Mouse (Mus musculus) right cerebral cortex, adult 18-20 months (tissue): ENCODE measurements at regions not wholly inside any gene's neighbourhood (a gene's known extent, or its start where the extent isn't known, plus 50 kb on each side); places are given as distances from the start of the nearest gene placed in this dataset.
"Not testable (repeated sequence)": the region's sequence is repeated elsewhere in the genome, so short reads cannot be mapped to it uniquely, and the experiment has no call there.

Experiments
- DNase-seq: peaks from one replicate; pipeline ENCODE4 v3.0.0; 2022; ENCODE audit warnings: mixed read lengths

GRCm38 (mm10) chr15:96817626-96818025, 118.1 kb upstream of the Slc38a2 start:
- DNase-seq, result no peak

- no peak for DNase-seq
Measured at GRCm38 (mm10) chr15:96816997-96817570, 117.6 kb upstream of the Slc38a2 start.

- no peak for DNase-seq
Measured at GRCm38 (mm10) chr15:96813472-96813871, 113.9 kb upstream of the Slc38a2 start.

DNA sequence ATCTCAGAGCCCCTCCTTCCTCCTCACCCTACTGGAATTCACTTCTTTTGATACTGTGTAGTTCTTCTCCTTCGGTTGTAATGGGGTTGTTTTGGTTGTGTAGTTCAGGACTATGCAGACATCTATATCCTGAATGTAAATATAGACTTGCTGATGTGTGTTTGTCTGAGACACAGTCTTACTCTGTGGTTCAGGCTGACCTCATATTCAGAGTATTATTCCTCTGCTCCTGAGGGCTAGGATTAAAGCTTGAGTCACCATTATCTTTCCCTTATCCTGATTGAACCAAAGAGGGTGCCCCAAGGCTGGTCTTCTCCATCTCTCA, 103.2 kb upstream of the Slc38a2 start:
- no peak for DNase-seq

DNA sequence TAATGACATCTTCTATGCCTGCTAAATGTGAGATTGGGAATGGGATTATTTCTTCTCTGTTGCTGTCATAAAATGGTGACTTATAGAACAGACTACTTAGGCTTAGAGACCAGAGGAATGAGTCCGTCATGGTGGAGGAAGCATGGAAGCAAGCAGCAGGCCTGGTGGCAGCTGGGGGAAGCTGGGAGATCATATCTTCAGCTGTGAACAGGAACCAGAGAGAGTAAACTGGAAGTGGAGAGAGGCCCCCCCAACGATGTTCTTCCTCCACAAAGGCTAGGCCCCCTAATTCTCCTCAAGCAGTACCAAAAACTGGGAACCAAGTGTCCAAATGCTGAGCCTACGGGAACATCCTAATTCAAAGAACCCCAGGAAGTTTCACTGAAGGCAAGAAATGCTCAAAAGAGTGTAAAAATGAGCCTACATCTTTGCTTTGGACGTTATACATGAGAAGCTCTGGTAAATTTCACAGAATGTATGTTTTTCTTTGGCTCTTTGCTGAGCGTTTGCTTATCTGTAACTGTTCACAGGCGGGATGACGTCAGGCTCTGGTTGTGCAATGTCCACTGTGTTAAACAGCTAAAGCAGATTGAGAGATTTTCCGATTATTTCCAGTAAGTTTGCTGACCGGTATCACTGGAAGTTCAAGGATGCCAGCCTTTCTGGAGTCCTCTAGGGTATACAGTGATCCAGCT, 102.7 kb upstream of the Slc38a2 start:
- DNase-seq, result no peak

- no peak for DNase-seq
Measured at GRCm38 (mm10) chr15:96799228-96799627, 99.7 kb upstream of the Slc38a2 start.

- no peak for DNase-seq
Measured at GRCm38 (mm10) chr15:96797615-96798270, 98.2 kb upstream of the Slc38a2 start.

DNA sequence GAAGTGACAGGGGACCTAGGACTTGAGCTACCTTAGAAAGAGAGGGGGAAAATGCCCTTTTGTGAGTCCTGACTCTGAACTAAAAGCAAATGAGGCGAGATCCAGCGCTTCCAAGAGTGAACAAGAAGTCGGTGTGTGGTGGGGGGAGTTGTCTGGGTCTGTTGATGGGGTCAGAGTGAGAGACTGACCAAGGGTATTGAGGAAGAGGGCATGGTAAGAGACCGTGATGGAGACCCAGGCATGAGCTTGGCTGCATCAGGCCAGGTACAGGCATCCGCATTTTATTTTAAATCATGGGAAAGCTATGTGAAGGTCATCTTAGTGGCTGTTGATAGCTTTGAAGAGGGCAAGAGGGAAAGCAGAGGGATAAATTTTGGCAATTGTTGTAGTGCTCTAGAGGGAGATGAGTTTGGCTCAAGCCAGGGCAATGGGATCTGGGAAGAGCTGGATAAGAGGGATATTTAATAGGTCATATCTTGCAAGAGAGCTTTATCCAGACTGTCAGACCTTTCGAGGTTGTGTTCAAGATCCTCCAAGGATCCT, 94.7 kb upstream of the Slc38a2 start:
- no peak for DNase-seq

DNA sequence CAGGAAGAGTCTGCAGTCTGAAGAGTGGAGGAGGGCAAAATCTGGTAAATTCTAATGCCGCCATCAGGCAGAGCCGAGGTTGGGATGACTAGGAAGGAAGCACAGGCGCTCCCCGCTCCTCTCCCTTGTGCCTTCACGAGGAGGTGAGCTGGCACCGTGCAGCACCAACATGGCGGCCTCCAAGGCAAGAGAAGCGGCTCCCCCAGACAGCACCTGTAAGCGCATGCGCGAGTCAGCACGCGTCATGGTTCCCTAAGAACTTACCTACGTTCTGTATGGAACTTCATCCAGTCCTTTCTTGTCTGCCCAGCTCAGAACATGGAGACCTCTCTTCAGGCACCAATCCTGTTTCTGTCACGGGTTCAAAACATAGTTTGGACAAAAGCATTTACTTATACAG, 93.7 kb upstream of the Slc38a2 start:
- DNase-seq, result no peak

- no peak for DNase-seq
Measured at GRCm38 (mm10) chr15:96791306-96791705, 91.8 kb upstream of the Slc38a2 start.

GRCm38 (mm10) chr15:96787921-96788320, 88.4 kb upstream of the Slc38a2 start:
- DNase-seq, result not testable (repeated sequence)

- DNase-seq, result peak; percentile 9
Measured at GRCm38 (mm10) chr15:96784578-96784977, 85.0 kb upstream of the Slc38a2 start.

DNA sequence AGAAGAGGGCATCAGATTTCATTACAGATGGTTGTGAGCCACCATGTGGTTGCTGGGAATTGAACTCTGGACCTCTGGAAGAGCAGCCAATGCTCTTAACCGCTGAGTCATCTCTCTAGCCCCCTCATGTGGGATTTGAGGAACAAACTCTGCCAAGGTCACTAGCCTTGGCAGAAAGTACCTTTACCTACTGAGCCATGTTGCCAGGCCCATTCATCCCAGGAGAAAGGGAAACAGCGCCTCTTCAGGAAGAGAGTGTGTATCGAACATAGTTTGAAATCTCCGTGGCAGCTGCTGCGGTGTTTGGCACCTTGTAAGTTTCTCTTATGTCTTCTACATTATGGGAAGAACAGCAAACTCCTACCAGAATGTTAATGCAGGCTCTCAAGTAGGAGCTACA, 82.0 kb upstream of the Slc38a2 start:
- no peak for DNase-seq

- no peak for DNase-seq
Measured at GRCm38 (mm10) chr15:96780606-96781005, 81.1 kb upstream of the Slc38a2 start.

DNA sequence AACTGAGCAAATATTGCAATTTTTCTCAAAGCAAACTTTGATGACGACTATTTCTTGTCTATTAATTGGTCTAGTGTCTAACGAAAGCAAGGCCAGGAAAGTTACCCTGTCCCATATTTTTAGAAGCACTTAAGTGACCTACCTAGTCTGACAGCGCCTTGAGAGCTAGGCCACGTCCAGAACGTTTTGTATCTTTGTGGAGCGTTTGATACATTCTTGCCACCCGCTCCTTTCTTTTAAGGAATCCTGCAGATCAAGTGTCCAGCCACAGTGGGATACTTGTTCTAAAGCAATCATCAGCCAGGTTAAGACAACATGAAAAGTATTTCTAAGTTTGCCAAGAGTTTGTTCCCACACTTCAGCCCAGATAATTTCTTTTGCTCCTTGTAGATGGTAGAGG, 79.8 kb upstream of the Slc38a2 start:
- DNase-seq, result no peak

DNA sequence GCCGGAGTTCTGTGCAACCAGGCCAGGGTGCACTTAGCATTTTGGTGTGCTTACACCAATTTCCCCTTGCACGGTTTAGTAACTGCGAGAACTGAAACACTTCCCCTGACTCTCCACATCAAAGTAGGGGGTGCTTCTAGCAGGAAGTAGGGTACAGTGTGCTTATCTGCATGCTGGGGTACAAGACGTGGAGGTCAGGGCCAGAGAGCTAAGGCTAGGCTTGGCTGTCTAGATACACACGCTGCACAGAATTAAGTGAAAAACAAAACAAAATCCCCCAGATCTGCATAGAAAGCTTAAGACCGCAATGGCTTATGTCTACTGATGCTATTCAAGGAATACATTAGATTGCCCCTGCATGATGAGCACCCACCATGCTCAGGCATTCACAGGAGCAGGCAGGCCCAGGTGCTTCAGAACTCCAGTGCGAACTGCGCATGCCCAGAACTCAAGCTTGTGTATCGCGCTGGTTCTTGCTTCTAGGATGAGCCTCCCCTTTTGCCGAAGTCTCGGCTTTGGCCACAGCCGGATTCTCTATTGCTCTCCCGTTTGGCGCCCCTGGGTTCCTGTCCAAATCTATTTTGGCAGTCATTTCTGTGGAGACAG, 78.9 kb upstream of the Slc38a2 start:
- DNase-seq, result no peak

- no peak for DNase-seq
Measured at GRCm38 (mm10) chr15:96776476-96777075, 77.0 kb upstream of the Slc38a2 start.

DNA sequence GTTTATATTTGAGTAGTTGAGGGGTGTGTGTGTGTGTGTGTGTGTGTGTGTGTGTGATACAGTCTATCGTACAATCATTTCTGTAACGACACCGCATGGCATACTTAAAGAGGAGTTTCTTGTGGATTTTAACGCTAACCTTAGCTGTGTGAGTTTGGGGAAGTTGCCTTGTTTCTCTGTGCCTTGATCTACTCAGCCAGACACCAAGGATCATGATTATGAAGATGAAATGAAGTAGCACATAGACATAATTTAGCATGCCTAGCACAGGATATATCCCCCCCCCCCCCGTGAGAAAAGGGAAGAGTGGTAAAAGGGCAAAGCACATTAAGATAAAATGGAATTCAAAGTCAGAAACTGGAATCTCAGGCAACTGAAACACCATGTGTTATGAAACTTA, 75.6 kb upstream of the Slc38a2 start:
- no peak for DNase-seq

DNA sequence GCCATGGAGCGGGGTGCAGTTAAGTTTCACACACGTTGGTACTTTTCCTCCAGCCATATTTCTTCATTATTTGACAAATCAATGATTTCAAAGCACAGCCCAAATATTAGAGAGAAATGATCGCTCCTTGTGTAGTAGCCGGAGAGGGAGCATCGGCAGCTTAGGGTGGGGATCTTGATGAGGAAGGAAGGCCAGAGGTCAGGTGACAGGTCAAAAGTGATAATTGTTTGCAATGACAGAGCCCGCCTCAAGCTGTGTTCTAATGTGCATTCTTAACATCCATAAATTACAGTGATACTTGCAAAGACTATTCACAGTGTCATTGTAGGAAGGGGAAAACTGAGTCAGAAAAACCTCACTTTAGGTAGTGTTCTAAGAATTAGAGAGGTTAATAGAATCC, 75.1 kb upstream of the Slc38a2 start:
- no peak for DNase-seq

DNA sequence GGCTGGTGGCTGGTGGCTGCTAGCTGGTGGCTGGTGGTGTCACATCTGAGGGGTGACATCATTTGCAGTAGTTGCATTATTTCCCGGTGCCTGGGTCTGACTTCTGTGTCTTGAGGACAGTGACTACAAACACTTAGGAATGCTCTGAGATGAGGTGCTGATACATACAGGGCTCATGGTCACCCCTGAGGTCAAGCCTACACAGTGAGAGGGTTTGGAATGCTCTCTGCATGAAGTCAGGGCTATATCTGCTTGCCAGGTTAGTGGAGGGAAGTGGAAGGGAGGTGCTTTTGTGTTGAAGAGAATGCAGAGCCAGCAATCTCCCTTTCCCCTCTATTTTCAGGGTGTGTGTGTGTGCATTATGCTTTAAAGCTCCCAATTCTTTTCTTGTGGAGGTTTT, 74.1 kb upstream of the Slc38a2 start:
- no peak for DNase-seq

DNA sequence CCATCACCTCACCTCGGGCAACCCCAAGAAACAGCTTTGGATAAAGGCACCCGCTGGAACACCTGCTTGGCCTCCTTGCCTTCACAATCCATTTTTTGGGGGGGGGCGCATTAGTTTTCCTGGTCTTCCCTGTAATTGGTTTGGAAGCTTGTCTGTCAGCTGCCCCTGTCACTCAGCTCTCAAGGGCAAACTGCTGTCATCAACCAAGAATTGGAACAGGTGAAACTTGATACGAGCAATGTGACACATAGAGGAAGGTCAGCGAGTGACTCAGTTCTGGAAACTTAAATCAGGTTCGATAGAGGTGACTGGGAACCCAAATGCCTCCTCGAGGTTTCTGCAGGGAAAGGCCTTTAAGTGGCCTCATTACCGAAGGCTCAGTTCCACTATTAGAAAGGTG, 73.2 kb upstream of the Slc38a2 start:
- DNase-seq, result no peak

- no peak for DNase-seq
Measured at GRCm38 (mm10) chr15:96770786-96771185, 71.3 kb upstream of the Slc38a2 start.

DNA sequence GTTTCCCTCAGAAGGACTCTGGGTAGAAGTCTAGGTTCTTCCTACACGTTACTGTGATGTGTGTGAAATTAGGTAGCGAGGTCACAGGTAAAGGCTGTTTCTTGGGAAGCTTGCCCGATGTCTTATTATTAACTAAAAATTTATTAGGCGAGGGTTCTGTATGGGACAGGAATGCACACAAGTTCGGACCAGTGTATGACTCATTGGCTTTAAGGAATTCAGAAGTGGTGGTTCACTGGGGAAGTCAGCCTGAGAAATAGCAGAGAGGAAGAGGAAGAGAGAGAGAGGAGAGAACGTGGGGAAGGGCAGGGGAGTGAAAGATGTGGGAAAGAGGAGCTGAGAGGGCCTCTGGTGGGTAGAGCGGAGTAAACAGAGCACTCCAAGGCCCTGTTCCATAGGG, 70.8 kb upstream of the Slc38a2 start:
- no peak for DNase-seq

- no peak for DNase-seq
Measured at GRCm38 (mm10) chr15:96769751-96770150, 70.2 kb upstream of the Slc38a2 start.
